Mouse (Mus musculus) small intestine, adult 2 months (tissue): ENCODE data around the gene Epb41l2. TPM values are rescaled to one million over a fixed set of nuclear protein-coding genes. Genes with fewer than 3 reads are reported as not detected.

Experiments
- H3K27ac ChIP-seq: fragments of 200-500 bp; 2 replicates; pipeline ENCODE4 v1.5.1; 2012; ENCODE audit warnings: low read depth, low read length, control low read depth, inconsistent platforms; ENCODE audit not compliant: insufficient read depth
- H3K27me3 ChIP-seq: fragments of 200-500 bp; 2 replicates; pipeline ENCODE4 v1.6.1; 2012; ENCODE audit warnings: mild to moderate bottlenecking, moderate library complexity, low read length, inconsistent platforms; ENCODE audit not compliant: control insufficient read depth, insufficient read depth
- H3K36me3 ChIP-seq: fragments of 200-500 bp; 2 replicates; pipeline ENCODE4 v1.6.1; 2012; ENCODE audit warnings: mild to moderate bottlenecking, low read length, control low read depth, inconsistent platforms; ENCODE audit not compliant: control insufficient read depth, insufficient read depth
- H3K4me1 ChIP-seq: fragments of 200-500 bp; 2 replicates; pipeline ENCODE4 v1.6.1; 2012; ENCODE audit warnings: low read length, inconsistent platforms, mixed read lengths; ENCODE audit not compliant: control insufficient read depth, insufficient read depth, insufficient read length
- H3K4me3 ChIP-seq: fragments of 200-500 bp; 2 replicates; pipeline ENCODE4 v1.5.1; 2012; ENCODE audit warnings: low read depth, mild to moderate bottlenecking, control low read depth, inconsistent platforms, low read length, moderate library complexity
- CTCF ChIP-seq: fragments of 200-500 bp; IDR thresholded peaks from 2 replicates; pipeline ENCODE4 v1.5.1; 2012; ENCODE audit warnings: low read depth, mild to moderate bottlenecking, control low read depth, inconsistent platforms, low read length, moderate library complexity, mixed read lengths; ENCODE audit not compliant: insufficient replicate concordance, insufficient read length; ENCODE audit errors: extremely low read depth
- POLR2A ChIP-seq: fragments of 200-500 bp; IDR thresholded peaks from 2 replicates; pipeline ENCODE4 v1.6.1; 2012; ENCODE audit warnings: low read depth, mild to moderate bottlenecking, control low read depth, inconsistent platforms, low read length, moderate library complexity
- WGBS: fragments of 180-500 bp; shearing (Covaris S2); methylation state at CpG from one replicate; pipeline ENCODE4 v1.1.7; 2018; 5-methylcytosine and 5-hydroxymethylcytosine counted together
- polyA plus RNA-seq: library from polyadenylated mRNA; depleted of rRNA; stranded (reverse); fragments of >200 nt; gene quantifications from 2 replicates; pipeline ENCODE4 v1.2.3, GENCODE M21; 2012

Epb41l2 gene
- polyA plus RNA-seq, 1 experiment = 18.2 TPM

GRCm38 (mm10) chr10:25461832-25462231 is 102.2 kb downstream of the Epb41l2 start:
- 80% methylated on average over 1 of the region's 1 CpGs for WGBS
- Histone ChIP-seq H3K4me3 (no peak overlapping the region), H3K27ac (no peak overlapping the region), H3K27me3 (no peaks in the 10 kb centered on the region), H3K4me1 (no peaks in the 10 kb centered on the region), H3K36me3 (peaks cover 3% of the 10 kb centered on the region)
- TF ChIP-seq CTCF = no peak
- TF ChIP-seq POLR2A = no peak

GRCm38 (mm10) chr10:25462669-25463068 is 103.1 kb downstream of the Epb41l2 start:
- WGBS = 88% methylated on average over 3 of the region's 3 CpGs
- no peak for TF ChIP-seq CTCF
- no peak overlapping the region for H3K4me3 ChIP-seq
- H3K36me3 ChIP-seq = peaks cover 3% of the 10 kb centered on the region
- H3K27ac ChIP-seq = no peak overlapping the region
- H3K4me1 ChIP-seq = no peaks in the 10 kb centered on the region
- no peaks in the 10 kb centered on the region for H3K27me3 ChIP-seq

DNA sequence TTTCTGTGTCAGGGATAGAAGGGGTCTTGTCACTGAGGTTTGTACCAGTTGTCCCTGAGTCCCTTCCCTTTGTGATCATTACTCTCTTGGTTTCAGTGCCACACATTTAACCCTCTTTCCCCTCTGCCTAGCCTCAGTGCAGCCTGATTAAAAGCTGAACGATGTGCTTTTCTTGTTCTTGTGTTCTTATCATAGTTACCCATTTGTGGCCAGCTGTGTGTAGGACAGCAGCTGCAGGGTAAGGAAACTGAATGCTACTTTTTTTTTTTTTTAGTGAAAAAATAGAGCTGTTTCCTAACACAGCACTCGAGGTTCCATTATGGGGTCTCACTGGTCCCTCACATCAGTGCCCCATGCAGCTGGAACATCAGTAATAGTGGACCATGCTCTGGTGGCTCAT is 106.9 kb downstream of the Epb41l2 start:
- TF ChIP-seq POLR2A (no peak), CTCF (no peak)
- no peak overlapping the region for H3K4me3 ChIP-seq
- H3K27me3 ChIP-seq = no peaks in the 10 kb centered on the region
- WGBS = 44% methylated on average over 2 of the region's 2 CpGs
- H3K27ac ChIP-seq = no peak overlapping the region
- peaks cover 13% of the 10 kb centered on the region for H3K36me3 ChIP-seq
- no peaks in the 10 kb centered on the region for H3K4me1 ChIP-seq

GRCm38 (mm10) chr10:25471944-25472343 is 112.3 kb downstream of the Epb41l2 start:
- TF ChIP-seq CTCF (no peak), POLR2A (no peak)
- WGBS = 89% methylated on average over 2 of the region's 2 CpGs

GRCm38 (mm10) chr10:25479716-25480115 is 120.1 kb downstream of the Epb41l2 start:
- Histone ChIP-seq H3K4me3 (no peak overlapping the region), H3K27me3 (no peaks in the 10 kb centered on the region), H3K36me3 (peaks cover 18% of the 10 kb centered on the region), H3K27ac (no peak overlapping the region), H3K4me1 (no peaks in the 10 kb centered on the region)
- TF ChIP-seq CTCF (no peak), POLR2A (no peak)
- WGBS = 93% methylated on average over 3 of the region's 3 CpGs

More at GRCm38 (mm10) chr10:25471944-25472343, 112.3 kb downstream of the Epb41l2 start:
- no peak overlapping the region for H3K4me3 ChIP-seq
- H3K36me3 ChIP-seq = peaks cover 19% of the 10 kb centered on the region
- H3K27me3 ChIP-seq = no peaks in the 10 kb centered on the region
- no peak overlapping the region for H3K27ac ChIP-seq
- H3K4me1 ChIP-seq = no peaks in the 10 kb centered on the region

- Histone ChIP-seq H3K27ac (no peak overlapping the region), H3K4me3 (no peak overlapping the region), H3K27me3 (no peaks in the 10 kb centered on the region), H3K36me3 (peaks cover 15% of the 10 kb centered on the region), H3K4me1 (no peaks in the 10 kb centered on the region)
- WGBS = 75% methylated on average over 5 of the region's 5 CpGs
- TF ChIP-seq POLR2A = no peak
- TF ChIP-seq CTCF = no peak
Observed at GRCm38 (mm10) chr10:25482791-25483190, 123.2 kb downstream of the Epb41l2 start.

- TF ChIP-seq CTCF = peak; percentile 76; the same call in 1 of the 2 replicates
- no peak for TF ChIP-seq POLR2A
- WGBS = 6% methylated on average over 1 of the region's 1 CpGs
- Histone ChIP-seq H3K36me3 (peaks cover 15% of the 10 kb centered on the region), H3K27ac (no peak overlapping the region), H3K27me3 (no peaks in the 10 kb centered on the region), H3K4me3 (no peak overlapping the region), H3K4me1 (no peaks in the 10 kb centered on the region)
Observed at GRCm38 (mm10) chr10:25488456-25488855, 128.9 kb downstream of the Epb41l2 start.
